Mouse (Mus musculus) T-cell, adult 66 days (primary cell): ENCODE data around the gene Hist1h1b. TPM values are rescaled to one million over a fixed set of nuclear protein-coding genes. Genes with fewer than 3 reads are reported as not detected.

ENCODE experiments used
- total RNA-seq, 2 experiments: library from RNA; stranded (reverse); gene quantifications; 3 replicates in 1 of 2; 4 replicates in 1 of 2; pipeline ENCODE4 v1.2.4; 2023

Hist1h1b gene
- total RNA-seq = 10 to 100 TPM; 20.5 to 68.4 TPM

GRCm38 (mm10) chr13:21779767-21780731 is at the start of gene Hist1h1b:
Gene Hist1h1b (minus strand): TSS chr13:21780625.

DNA sequence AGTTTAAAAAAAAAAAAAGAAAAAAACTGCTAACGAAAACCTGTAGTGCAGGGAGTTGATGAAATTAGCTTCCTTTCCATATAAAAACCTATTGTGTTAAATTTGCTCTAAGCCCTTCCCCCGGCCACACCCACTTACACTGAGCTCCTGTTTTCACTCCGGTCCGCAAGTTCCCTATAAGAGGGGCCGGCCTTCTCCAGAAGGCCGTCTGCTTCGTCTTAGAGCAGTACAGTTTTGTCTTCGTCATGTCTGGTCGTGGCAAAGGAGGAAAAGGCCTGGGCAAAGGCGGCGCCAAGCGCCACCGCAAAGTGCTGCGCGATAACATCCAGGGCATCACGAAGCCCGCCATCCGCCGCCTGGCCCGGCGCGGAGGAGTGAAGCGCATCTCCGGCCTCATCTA is 31.1 kb upstream of the Hist1h1b start, which contains the start of gene Hist1h4m:
Hist1h4m (plus strand) TSS at position 208 of the 400 bp plus-strand sequence.

GRCm38 (mm10) chr13:21810073-21810472 is 29.6 kb upstream of the Hist1h1b start, which contains the start of the genes Hist1h2bq and Hist1h2ao:
Gene Hist1h2bq (minus strand): TSS chr13:21810197.
Gene Hist1h2ao (plus strand): TSS chr13:21810465.

GRCm38 (mm10) chr13:21786899-21787629 is 6.6 kb upstream of the Hist1h1b start, which contains the start of the genes Hist1h2an and Hist1h2bp:
Gene Hist1h2an (minus strand): TSS chr13:21787218.
Gene Hist1h2bp (plus strand): TSS chr13:21787461.

DNA sequence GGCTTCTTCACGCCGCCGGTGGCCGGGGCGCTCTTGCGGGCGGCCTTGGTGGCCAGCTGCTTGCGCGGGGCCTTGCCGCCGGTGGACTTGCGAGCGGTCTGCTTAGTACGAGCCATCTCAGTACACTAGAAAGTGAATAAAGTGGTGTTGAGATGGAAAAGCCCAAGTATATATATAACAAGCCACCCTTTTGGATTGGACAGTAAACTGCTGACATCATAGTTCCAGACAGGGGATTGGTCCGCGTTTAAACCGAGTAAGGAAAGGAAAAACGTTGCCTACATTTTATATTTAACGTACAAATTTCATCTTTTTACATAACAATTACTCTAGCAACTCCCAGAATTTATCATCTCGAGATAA is 2.8 kb upstream of the Hist1h1b start, which contains the start of gene Hist1h3i:
Hist1h3i (minus strand) TSS at position 116 of the 363 bp plus-strand sequence.

GRCm38 (mm10) chr13:21753524-21754285 is 26.7 kb downstream of the Hist1h1b start, which contains the start of the genes Hist1h2ak and Hist1h2bn:
Gene Hist1h2ak (minus strand): TSS chr13:21753827.
Gene Hist1h2bn (plus strand): TSS chr13:21754123.

DNA sequence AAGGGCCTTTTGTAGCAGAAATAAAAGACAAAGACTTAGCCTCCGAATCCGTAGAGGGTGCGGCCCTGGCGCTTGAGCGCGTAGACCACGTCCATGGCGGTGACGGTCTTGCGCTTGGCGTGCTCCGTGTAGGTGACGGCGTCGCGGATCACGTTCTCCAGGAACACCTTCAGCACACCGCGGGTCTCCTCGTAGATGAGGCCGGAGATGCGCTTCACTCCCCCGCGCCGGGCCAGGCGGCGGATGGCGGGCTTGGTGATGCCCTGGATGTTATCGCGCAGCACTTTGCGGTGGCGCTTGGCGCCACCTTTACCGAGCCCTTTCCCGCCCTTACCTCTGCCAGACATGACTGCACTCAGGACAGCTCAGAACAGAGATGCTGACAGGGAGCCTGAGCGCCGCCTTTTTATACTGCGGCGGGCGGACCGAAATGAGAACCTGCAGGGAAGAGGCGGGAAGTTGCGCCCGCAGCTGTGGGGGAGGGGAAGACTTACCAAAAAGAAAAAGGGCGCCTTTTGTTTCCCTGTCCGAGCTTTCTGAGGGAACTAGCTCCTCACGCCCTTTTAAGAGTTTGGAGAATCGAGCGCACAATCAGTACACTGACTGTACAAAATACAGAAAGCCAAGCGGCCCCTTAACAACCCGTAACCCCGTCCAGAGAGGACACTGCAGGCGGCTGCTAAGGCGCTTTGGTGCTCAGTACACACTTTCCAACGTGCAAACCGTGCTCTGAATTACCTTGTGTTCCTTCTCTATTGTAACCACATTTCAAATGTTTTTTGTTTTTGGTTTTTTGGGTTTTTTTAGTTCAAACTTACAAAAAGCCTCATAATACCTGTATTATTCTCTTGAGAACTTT is 30.0 kb downstream of the Hist1h1b start, which contains the start of gene Hist1h4k:
Hist1h4k (minus strand) TSS at position 347 of the 859 bp plus-strand sequence.

GRCm38 (mm10) chr13:21734906-21735767 is 45.3 kb downstream of the Hist1h1b start, which contains the start of gene Hist1h4j:
Gene Hist1h4j (plus strand): TSS chr13:21735064.

Other genes with a start within 250 kb of the Hist1h1b start
- gene Zkscan8, start 249.5 kb downstream of the Hist1h1b start, total RNA-seq = 10 to 100 TPM; 11.1 to 11.3 TPM
- not detected for gene Olfr1366, start 237.8 kb downstream of the Hist1h1b start, total RNA-seq
- gene Olfr1535, start 220.7 kb downstream of the Hist1h1b start, total RNA-seq = not detected
- gene Olfr1364, start 198.9 kb downstream of the Hist1h1b start, total RNA-seq = not detected
- not detected for gene Olfr1362, start 166.6 kb downstream of the Hist1h1b start, total RNA-seq
- gene Olfr11, start 138.1 kb downstream of the Hist1h1b start, total RNA-seq = not detected
- not detected for gene Olfr1361, start 117.2 kb downstream of the Hist1h1b start, total RNA-seq
- gene Olfr1360, start 103.2 kb downstream of the Hist1h1b start, total RNA-seq = not detected
- gene Olfr1359, start 82.5 kb downstream of the Hist1h1b start, total RNA-seq = not detected
- gene Hist1h2bl, start 64.5 kb downstream of the Hist1h1b start, total RNA-seq = 100 to 1,000 TPM in 1 of 2 experiments, 10 to 100 TPM in 1; 41.0 to 101 TPM
- gene Hist1h2ai, start 64.2 kb downstream of the Hist1h1b start, total RNA-seq = 10 to 100 TPM; 69.0 to 85.5 TPM
- gene Hist1h3h, start 63.0 kb downstream of the Hist1h1b start, total RNA-seq = 100 to 1,000 TPM in 1 of 2 experiments, 10 to 100 TPM in 1; 63.3 to 163 TPM
- 10 to 100 TPM in 1 of 2 experiments, 1 to 10 TPM in 1; 9.3 to 35.0 TPM for gene Hist1h2bm, start 58.6 kb downstream of the Hist1h1b start, total RNA-seq
- 10 to 100 TPM in 1 of 2 experiments, 1 to 10 TPM in 1; 9.9 to 32.0 TPM for gene Hist1h4j, start 45.6 kb downstream of the Hist1h1b start, total RNA-seq
- 100 to 1,000 TPM; 339 to 539 TPM for gene Hist1h4k, start 30.1 kb downstream of the Hist1h1b start, total RNA-seq
- gene Hist1h2ak, start 26.8 kb downstream of the Hist1h1b start, total RNA-seq = 10 to 100 TPM; 34.6 to 52.1 TPM
- 100 to 1,000 TPM in 1 of 2 experiments, 10 to 100 TPM in 1; 62.8 to 108 TPM for gene Hist1h2bn, start 26.5 kb downstream of the Hist1h1b start, total RNA-seq
- gene Hist1h3i, start 2.7 kb upstream of the Hist1h1b start, total RNA-seq = 100 to 1,000 TPM in 1 of 2 experiments, 10 to 100 TPM in 1; 89.3 to 207 TPM
- gene Hist1h2an, start 6.6 kb upstream of the Hist1h1b start, total RNA-seq = 10 to 100 TPM in 1 of 2 experiments, 1 to 10 TPM in 1; 8.2 to 18.6 TPM
- gene Hist1h2bp, start 6.8 kb upstream of the Hist1h1b start, total RNA-seq = 10 to 100 TPM; 22.1 to 55.1 TPM
- gene Hist1h2bq, start 29.6 kb upstream of the Hist1h1b start, total RNA-seq = 100 to 1,000 TPM in 1 of 2 experiments, 10 to 100 TPM in 1; 85.1 to 138 TPM
- 100 to 1,000 TPM; 104 to 232 TPM for gene Hist1h2ao, start 29.8 kb upstream of the Hist1h1b start, total RNA-seq
- gene Hist1h4m, start 31.1 kb upstream of the Hist1h1b start, total RNA-seq = 100 to 1,000 TPM; 266 to 341 TPM
- gene Hist1h4n, start 51.6 kb upstream of the Hist1h1b start, total RNA-seq = 100 to 1,000 TPM in 1 of 2 experiments, 10 to 100 TPM in 1; 17.4 to 191 TPM
- gene Hist1h2ap, start 52.9 kb upstream of the Hist1h1b start, total RNA-seq = 10 to 100 TPM; 52.5 to 94.4 TPM
- gene Hist1h2br, start 53.1 kb upstream of the Hist1h1b start, total RNA-seq = 100 to 1,000 TPM in 1 of 2 experiments, 10 to 100 TPM in 1; 85.9 to 136 TPM
- under 1 TPM; 0.36 to 0.67 TPM for gene Zfp184, start 164.5 kb upstream of the Hist1h1b start, total RNA-seq
- not detected for gene Pom121l2, start 200.6 kb upstream of the Hist1h1b start, total RNA-seq
- under 1 TPM in 1 of 2 experiments, not detected in 1; 0.93 TPM for gene Prss16, start 229.1 kb upstream of the Hist1h1b start, total RNA-seq